In the genomic region with DNA sequence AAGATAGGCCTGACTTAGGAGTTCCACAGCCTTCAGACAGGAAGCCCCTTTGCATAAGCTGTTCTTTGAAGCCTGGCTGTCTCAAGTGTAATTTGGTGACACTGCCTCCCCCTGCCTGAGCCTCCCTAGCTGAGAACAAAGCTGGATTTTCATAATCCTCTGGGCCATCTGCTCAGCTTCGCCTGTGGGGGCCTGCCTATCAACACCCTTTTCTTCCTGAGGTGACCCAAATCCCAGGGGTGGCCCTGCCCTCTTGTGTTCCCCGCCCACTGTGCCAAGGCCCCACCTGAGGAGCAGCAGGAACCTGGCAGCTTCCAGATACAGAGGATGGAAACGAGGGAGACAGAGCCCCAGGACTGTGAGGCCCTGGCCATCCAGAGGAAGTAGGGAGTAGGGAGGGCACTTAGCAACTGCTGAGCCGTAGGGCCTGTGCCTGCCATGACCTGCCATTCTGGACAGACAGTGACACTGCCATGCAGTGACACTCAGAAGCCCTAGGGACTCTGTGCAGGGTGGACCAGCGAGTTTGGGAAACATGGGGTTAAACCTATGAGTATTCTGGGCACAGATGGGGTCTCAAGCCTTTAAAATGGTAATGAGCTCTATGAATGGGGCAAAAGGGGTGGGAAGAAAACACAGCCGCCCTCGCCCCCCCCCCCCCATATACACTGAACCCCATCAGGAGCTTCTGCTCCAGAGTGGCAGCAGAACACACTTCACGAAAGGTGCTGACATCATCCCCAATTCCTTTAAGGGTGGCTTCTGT, we compare ENCODE assay signal across 9 mouse cellular contexts. TPM values are rescaled to one million over a fixed set of nuclear protein-coding genes. Genes with fewer than 3 reads are reported as not detected.
A peak's percentile ranks its signal among the peaks of the same experiment; 100 is the strongest.
DNase-seq lines count a peak whose midpoint lies in the region; ATAC-seq and TF ChIP-seq lines count a peak whose summit lies in the region.
"Had no signal": no experiment of that assay in that cellular context is flagged by ENCODE, and none has a peak within 500 bp of the region (broad histone marks: within the 10 kb centered on the region; RNA-seq: fewer than 3 reads in every experiment).

No protein-coding gene starts in this region.

- H3K4me3 ChIP-seq in CH12.LX (replicated peaks in 1 of 3; ENCODE audit: low read depth in 2 of 3, low read length in 2 of 3, poor library complexity in 1 of 3): peak overlapping the region in 1 of 3 experiments; percentile 17
- H3K4me3 ChIP-seq in liver, embryonic 12.5 days: no peak overlapping the region

- peak; percentile 57 for TF ChIP-seq EP300 in CH12.LX (IDR thresholded peaks at IDR 0.05; ENCODE audit: low read length)

- TF ChIP-seq CTCF in CH12.LX (conservative IDR thresholded peaks at IDR 0.05 in 1 of 2, IDR thresholded peaks at IDR 0.05 in 1 of 2; ENCODE audit: low read depth in 2 of 2, low read length in 2 of 2): peak in 1 of 2 experiments; percentile 22; a peak in 2 of 4 replicates

- H3K4me2 ChIP-seq in CH12.LX (ENCODE audit: insufficient read depth, low read depth, poor library complexity, severe bottlenecking): peak overlapping the region; percentile 52
- no peak overlapping the region for H3K4me2 ChIP-seq in liver, embryonic 12.5 days

- no peak; the same call in 1 of the 2 replicates for TF ChIP-seq POLR2A in CH12.LX (IDR thresholded peaks at IDR 0.05; ENCODE audit: low read depth, low read length)

- H3K9ac ChIP-seq in CH12.LX (ENCODE audit: insufficient read depth, low read depth): peak overlapping the region; percentile 14
- H3K9ac ChIP-seq in liver, embryonic 12.5 days: peak overlapping the region; percentile 43

- no peaks in the 10 kb centered on the region for H3K27me3 ChIP-seq in CH12.LX (replicated peaks)
- no peaks in the 10 kb centered on the region for H3K27me3 ChIP-seq in liver, embryonic 12.5 days (replicated peaks)

- dilution Hi-C loops in CH12.LX (cut with MboI; ENCODE audit: extremely low pct_ligation_motif_present, extremely low pct_unique_long_range_greater_than_20kb, low sequenced_read_pairs): no loop called here

- H3K9me3 ChIP-seq in CH12.LX (replicated peaks; ENCODE audit: low read length): no peaks in the 10 kb centered on the region
- H3K9me3 ChIP-seq in liver, embryonic 12.5 days (replicated peaks): no peaks in the 10 kb centered on the region

- intact Hi-C loops in heart, postnatal 36 days (cut with DNase I): no loop called here

- H3K4me1 ChIP-seq in CH12.LX (ENCODE audit: control insufficient read depth in 1 of 2, insufficient read depth in 2 of 2): peaks cover 59 to 97% of the 10 kb centered on the region in 2 experiments
- peaks cover 50% of the 10 kb centered on the region for H3K4me1 ChIP-seq in liver, embryonic 12.5 days

- peak; percentile 40 for ATAC-seq in erythroid progenitor cell, adult 5-6 weeks (replicated peaks; ENCODE audit: low FRiP score, poor library complexity, severe bottlenecking)
- peak; percentile 21; the same call in 1 of the 2 replicates for ATAC-seq in liver, embryonic 12.5 days
- ATAC-seq in neutrophil, adult 5-6 weeks (ENCODE audit: extremely low read depth, insufficient number of reproducible peaks, low FRiP score, poor library complexity, severe bottlenecking): peak; percentile 23; the same call in 1 of the 2 replicates

- H3K27ac ChIP-seq in CH12.LX (ENCODE audit: insufficient read depth, low read depth): peak overlapping the region; percentile 98
- peak overlapping the region; percentile 42; the same call in 1 of the 2 replicates for H3K27ac ChIP-seq in liver, embryonic 12.5 days

- WGBS in liver, embryonic 12.5 days (ENCODE audit: insufficient replicate concordance): 52% methylated on average over 8 of the region's 8 CpGs

- peaks cover 54% of the 10 kb centered on the region for H3K79me2 ChIP-seq in CH12.LX (replicated peaks; ENCODE audit: control insufficient read depth, extremely low read depth, insufficient read depth, poor library complexity, severe bottlenecking)

- DNase-seq in CH12.LX (ENCODE audit: extremely low read depth): peak; percentile 81
- DNase-seq in layer of hippocampus, adult 18-20 months (ENCODE audit: low spot score in 2 of 2): no peak
- no peak for DNase-seq in frontal cortex, postnatal 36 days (ENCODE audit: low spot score in 2 of 2)
- no peak for DNase-seq in heart, postnatal 36 days
- no peak for DNase-seq in adrenal gland, adult 18-20 months (ENCODE audit: low spot score in 2 of 2)
- DNase-seq: kidney, adult 18-20 months had no signal

- in situ Hi-C loops in CH12.LX (cut with MboI; ENCODE audit: low pct_ligation_motif_present, low pct_unique_long_range_greater_than_20kb, low sequenced_read_pairs): no loop called here

- H3K36me3 ChIP-seq in CH12.LX (replicated peaks in 1 of 2; ENCODE audit: control insufficient read depth in 1 of 2, insufficient read depth in 1 of 2, low read length in 1 of 2): peaks cover 69 to 90% of the 10 kb centered on the region in 2 experiments
- H3K36me3 ChIP-seq in liver, embryonic 12.5 days: peaks cover 40% of the 10 kb centered on the region

- TF ChIP-seq RAD21 in CH12.LX (IDR thresholded peaks at IDR 0.05; ENCODE audit: low read depth, low read length): no peak; the same call in 1 of the 2 replicates

TF ChIP-seq in CH12.LX, 34 proteins besides CTCF, POLR2A, EP300 and RAD21 (continues in another document):
- TF ChIP-seq MXI1 (IDR thresholded peaks at IDR 0.05; ENCODE audit: low read depth, low read length): peak; percentile 24; the same call in 1 of the 2 replicates
- no peak; the same call in none of the 2 replicates for TF ChIP-seq SIN3A (IDR thresholded peaks at IDR 0.05; ENCODE audit: low read length)
- no peak for TF ChIP-seq UBTF (IDR thresholded peaks at IDR 0.05; ENCODE audit: low read depth, low read length)
- no peak for TF ChIP-seq ZC3H11A (IDR thresholded peaks at IDR 0.05; ENCODE audit: low read depth, low read length)
- no peak for TF ChIP-seq NELFE (IDR thresholded peaks at IDR 0.05; ENCODE audit: low read depth, low read length)
- 0 out of 2 replicates have a peak, but pooled peaks have one; percentile 24 for TF ChIP-seq ZMIZ1 (IDR thresholded peaks at IDR 0.05; ENCODE audit: low read depth, low read length)
- TF ChIP-seq ETS1 (conservative IDR thresholded peaks at IDR 0.05; ENCODE audit: low read depth, low read length): peak; percentile 44
- no peak for TF ChIP-seq GABPA (IDR thresholded peaks at IDR 0.05; ENCODE audit: insufficient replicate concordance, low read depth, low read length)
- TF ChIP-seq CHD2 (IDR thresholded peaks at IDR 0.05; ENCODE audit: low read length): no peak; the same call in 1 of the 2 replicates
- no peak for TF ChIP-seq HCFC1 (IDR thresholded peaks at IDR 0.05; ENCODE audit: low read depth, low read length)
- no peak for TF ChIP-seq E2F4 (IDR thresholded peaks at IDR 0.05; ENCODE audit: insufficient replicate concordance, low read depth, low read length)
- 0 out of 2 replicates have a peak, but pooled peaks have one; percentile 17 for TF ChIP-seq KAT2A (IDR thresholded peaks at IDR 0.05; ENCODE audit: insufficient replicate concordance, low read length)
- no peak; the same call in 1 of the 2 replicates for TF ChIP-seq MYC (IDR thresholded peaks at IDR 0.05; ENCODE audit: low read depth, low read length)

RNA-seq across cellular contexts. Expression of gene Akna, which starts 13.8 kb away (rescaled TPM):
- total RNA-seq in CH12.LX (2012; rRNA removed): 19.3 and 28.0 TPM in 2 replicates
- total RNA-seq in CH12.LX (2014; rRNA removed): 5.1 and 6.5 TPM in 2 replicates
- polyA plus RNA-seq in CH12.LX (2012; ENCODE audit: insufficient read length, low read depth): 28.5 and 37.5 TPM in 2 replicates
- total RNA-seq in erythroid progenitor cell, adult 5-6 weeks (2015; ENCODE audit: low replicate concordance): 18.7 and 26.4 TPM in 2 replicates
- 12.0 and 13.1 TPM in 2 replicates for total RNA-seq in erythroid progenitor cell, adult 5-6 weeks (2017; ENCODE audit: low replicate concordance)
- 5.4 and 5.7 TPM in 2 replicates for polyA plus RNA-seq in liver, embryonic 12.5 days (2016; fragmentation: Nextera tagmentation; extraction: Ambion mirVana)
- 186 and 189 TPM in 2 replicates for total RNA-seq in neutrophil, adult 5-6 weeks (2017)
- 1 to 10 TPM; 3.1 to 3.8 TPM for total RNA-seq in layer of hippocampus, adult 18-20 months (2021)
- total RNA-seq in heart, postnatal 36 days (2021): 1 to 10 TPM; 3.6 to 4.0 TPM
- 1 to 10 TPM; 4.0 to 6.9 TPM for total RNA-seq in adrenal gland, adult 18-20 months (2021)

RNA-seq across cellular contexts. Expression of gene Orm2, which starts 27.1 kb away (rescaled TPM):
- total RNA-seq in CH12.LX (2012; rRNA removed): not detected in 2 replicates
- not detected in 2 replicates for total RNA-seq in CH12.LX (2014; rRNA removed)
- polyA plus RNA-seq in CH12.LX (2012; ENCODE audit: insufficient read length, low read depth): 0.53 TPM in 1 of 2 replicates, not detected in the other
- not detected in 2 replicates for total RNA-seq in erythroid progenitor cell, adult 5-6 weeks (2015; ENCODE audit: low replicate concordance)
- total RNA-seq in erythroid progenitor cell, adult 5-6 weeks (2017; ENCODE audit: low replicate concordance): not detected in 2 replicates
- not detected in 2 replicates for polyA plus RNA-seq in liver, embryonic 12.5 days (2016; fragmentation: Nextera tagmentation; extraction: Ambion mirVana)
- total RNA-seq in neutrophil, adult 5-6 weeks (2017): not detected in 2 replicates
- total RNA-seq in layer of hippocampus, adult 18-20 months (2021): not detected
- not detected for total RNA-seq in heart, postnatal 36 days (2021)
- total RNA-seq in adrenal gland, adult 18-20 months (2021): 10 to 100 TPM in 1 of 2 experiments, 1 to 10 TPM in 1; 3.1 to 11.3 TPM

RNA-seq across cellular contexts. Expression of gene Orm3, which starts 33.3 kb away (rescaled TPM):
- total RNA-seq in CH12.LX (2012; rRNA removed) (not detected in 2 replicates), CH12.LX (2014; rRNA removed) (not detected in 2 replicates)
- 0.30 and 0.33 TPM in 2 replicates for polyA plus RNA-seq in CH12.LX (2012; ENCODE audit: insufficient read length, low read depth)
- total RNA-seq in erythroid progenitor cell, adult 5-6 weeks (2015; ENCODE audit: low replicate concordance): not detected in 2 replicates
- not detected in 2 replicates for total RNA-seq in erythroid progenitor cell, adult 5-6 weeks (2017; ENCODE audit: low replicate concordance)
- not detected in 2 replicates for polyA plus RNA-seq in liver, embryonic 12.5 days (2016; fragmentation: Nextera tagmentation; extraction: Ambion mirVana)
- 0.86 TPM in 1 of 2 replicates, not detected in the other for total RNA-seq in neutrophil, adult 5-6 weeks (2017)
- total RNA-seq in layer of hippocampus, adult 18-20 months (2021): not detected
- 1 to 10 TPM; 2.0 to 2.1 TPM for total RNA-seq in heart, postnatal 36 days (2021)
- total RNA-seq in adrenal gland, adult 18-20 months (2021): 10 to 100 TPM; 12.2 to 13.7 TPM

RNA-seq across cellular contexts. Expression of gene Orm1, which starts 44.9 kb away (rescaled TPM):
- not detected in 2 replicates for total RNA-seq in CH12.LX (2012; rRNA removed)
- total RNA-seq in CH12.LX (2014; rRNA removed): not detected in 2 replicates
- not detected in 2 replicates for polyA plus RNA-seq in CH12.LX (2012; ENCODE audit: insufficient read length, low read depth)
- total RNA-seq in erythroid progenitor cell, adult 5-6 weeks (2015; ENCODE audit: low replicate concordance): 16.6 and 43.6 TPM in 2 replicates
- 5.5 and 23.5 TPM in 2 replicates for total RNA-seq in erythroid progenitor cell, adult 5-6 weeks (2017; ENCODE audit: low replicate concordance)
- not detected in 2 replicates for polyA plus RNA-seq in liver, embryonic 12.5 days (2016; fragmentation: Nextera tagmentation; extraction: Ambion mirVana)
- not detected in 2 replicates for total RNA-seq in neutrophil, adult 5-6 weeks (2017)
- not detected for total RNA-seq in layer of hippocampus, adult 18-20 months (2021)
- 1 to 10 TPM in 1 of 2 experiments, not detected in 1; 1.5 TPM for total RNA-seq in heart, postnatal 36 days (2021)
- 100 to 1,000 TPM in 1 of 2 experiments, 10 to 100 TPM in 1; 44.2 to 127 TPM for total RNA-seq in adrenal gland, adult 18-20 months (2021)
